Mouse (Mus musculus) ovary, adult 10 weeks (tissue): ENCODE measurements around the gene Ufl1. TPM values are rescaled to one million over a fixed set of nuclear protein-coding genes. Genes with fewer than 3 reads are reported as not detected.

Source experiments
- polyA plus RNA-seq: library from polyadenylated mRNA; stranded (reverse); fragments of 350-450 nt; fragmentation: Illumina TruSeq; extraction: RNeasy Lipid Tissue Mini Kit (QIAGEN cat#74804); gene quantifications from one replicate; pipeline ENCODE4 v1.2.3, GENCODE M21; 2014

Ufl1 gene
- polyA plus RNA-seq: 81.3 TPM

DNA sequence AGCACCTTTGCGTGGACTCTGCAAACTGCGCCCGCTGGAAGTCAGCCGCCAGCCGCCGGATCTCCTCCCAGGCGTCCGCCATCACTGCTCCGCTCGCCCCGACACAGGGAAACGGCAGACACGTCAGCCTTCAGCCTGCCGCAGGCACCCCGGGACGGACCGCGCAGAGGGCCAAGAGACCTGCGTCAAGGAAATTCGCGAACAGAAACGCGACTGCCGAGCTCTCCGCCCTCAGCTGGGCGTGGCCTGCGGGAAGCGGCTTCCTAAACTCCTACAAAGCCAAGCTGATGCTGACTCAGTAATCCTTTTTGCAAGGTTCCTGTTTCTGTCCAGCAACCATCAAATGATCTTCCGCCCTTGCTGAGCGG, at the start of gene Ufl1:
TSS of gene Ufl1 (minus strand) at position 151 of the 368 bp plus-strand sequence.

DNA sequence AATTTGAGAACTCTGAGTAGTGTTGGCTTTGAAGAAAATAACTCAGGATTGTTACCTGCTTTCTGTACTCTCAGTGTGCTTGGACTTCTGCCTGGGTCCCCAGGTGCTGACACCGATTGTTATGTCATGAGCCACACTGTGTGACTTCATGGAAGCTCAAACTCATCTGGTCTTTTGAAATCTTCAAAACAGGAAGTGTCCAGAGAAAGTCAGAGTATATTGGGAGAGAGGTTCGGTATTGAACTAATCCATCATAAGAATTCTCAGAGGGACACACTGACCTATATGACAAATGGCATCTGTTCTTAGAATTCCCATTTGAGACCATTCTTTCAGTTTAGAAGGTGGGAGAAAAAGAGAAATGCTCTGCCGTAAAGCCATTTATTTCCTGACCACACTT, 38.8 kb downstream of the Ufl1 start, which contains the start of gene Fhl5:
TSS of gene Fhl5 (minus strand) at position 101 of the 400 bp plus-strand sequence.

Other genes with a start within 250 kb of the Ufl1 start
- gene Fhl5, start 38.9 kb downstream of the Ufl1 start, polyA plus RNA-seq: 2.4 TPM